Mouse (Mus musculus) hindbrain, embryonic 13.5 days (tissue): Measurements from ENCODE around the gene Lcn6. TPM values are rescaled to one million over a fixed set of nuclear protein-coding genes. Genes with fewer than 3 reads are reported as not detected.

ENCODE experiments used
- ATAC-seq: fragments of 200-750 bp; cut with Nextera tagmentation; 2 replicates; pipeline ENCODE4 v1.8.0; 2017; ENCODE audit warnings: moderate TSS enrichment; ENCODE audit not compliant: low FRiP score
- H3K27ac ChIP-seq: fragments of 300-500 bp; sonication (generic); 2 replicates; pipeline ENCODE4 v1.5.1; 2015; ENCODE audit warnings: inconsistent platforms, mild to moderate bottlenecking, moderate library complexity
- H3K27me3 ChIP-seq: fragments of 300-500 bp; sonication (generic); 2 replicates; pipeline ENCODE4 v1.6.1; 2015; ENCODE audit warnings: mild to moderate bottlenecking, inconsistent platforms
- H3K36me3 ChIP-seq: fragments of 300-500 bp; sonication (generic); 2 replicates; pipeline ENCODE4 v1.6.1; 2015; ENCODE audit warnings: mild to moderate bottlenecking, inconsistent platforms
- H3K4me1 ChIP-seq: fragments of 300-500 bp; sonication (generic); replicated peaks from 2 replicates; pipeline ENCODE4 v1.6.1; 2015; ENCODE audit warnings: inconsistent platforms
- H3K4me2 ChIP-seq: fragments of 300-500 bp; sonication (generic); 2 replicates; pipeline ENCODE4 v1.6.1; 2015; ENCODE audit warnings: inconsistent platforms, mild to moderate bottlenecking, moderate library complexity
- H3K4me3 ChIP-seq: fragments of 300-500 bp; sonication (generic); 2 replicates; pipeline ENCODE4 v1.5.1; 2015; ENCODE audit warnings: mild to moderate bottlenecking, inconsistent platforms
- H3K9ac ChIP-seq: fragments of 300-500 bp; sonication (generic); 2 replicates; pipeline ENCODE4 v1.6.1; 2015; ENCODE audit warnings: mild to moderate bottlenecking, inconsistent platforms
- H3K9me3 ChIP-seq: fragments of 300-500 bp; sonication (generic); 2 replicates; pipeline ENCODE4 v1.6.1; 2016; ENCODE audit warnings: inconsistent platforms
- WGBS: fragments of 180-500 bp; shearing (Covaris S2); methylation state at CpG from one replicate; pipeline ENCODE4 v1.1.7; 2015; 5-methylcytosine and 5-hydroxymethylcytosine counted together
- polyA plus RNA-seq: library from polyadenylated mRNA; unstranded; fragments of >200 nt; fragmentation: Nextera tagmentation; extraction: Ambion mirVana; gene quantifications from 2 replicates; pipeline ENCODE4 v1.2.1, GENCODE M21; 2015

Lcn6 gene
- not detected in 2 replicates for polyA plus RNA-seq

DNA sequence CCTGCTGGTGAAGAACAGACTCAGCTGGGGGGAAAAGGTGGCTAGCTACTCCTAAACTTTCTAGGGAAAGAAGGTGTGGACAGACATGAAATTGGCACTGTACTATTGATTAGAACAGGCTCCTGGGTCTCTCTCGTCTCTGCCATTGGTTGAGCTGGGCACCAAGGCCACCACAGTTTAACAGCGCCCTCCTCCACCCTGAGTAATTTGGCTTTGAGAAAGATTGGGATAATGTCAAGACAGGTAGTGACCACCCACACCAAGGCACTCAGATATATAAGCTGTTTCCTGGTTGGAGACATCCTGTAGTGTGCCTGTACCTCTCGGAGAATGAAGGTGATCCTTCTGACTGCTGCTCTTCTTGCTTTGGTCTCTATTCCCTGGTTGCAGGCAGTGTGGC lies at the start of gene Lcn6:
Gene Lcn6, plus strand, starts transcription at position 301 of the 400 bp plus-strand sequence.
- Histone ChIP-seq H3K4me2 (no peak within 1 kb of the TSS), H3K4me3 (no peak within 1 kb of the TSS), H3K27me3 (no peaks in the 10 kb centered on the region), H3K9ac (no peak within 1 kb of the TSS), H3K36me3 (no peaks in the 10 kb centered on the region), H3K4me1 (no peaks in the 10 kb centered on the region), H3K9me3 (no peaks in the 10 kb centered on the region), H3K27ac (no peak within 1 kb of the TSS)
- no peak for ATAC-seq
- WGBS = 96% methylated on average over 3 of the region's 3 CpGs

DNA sequence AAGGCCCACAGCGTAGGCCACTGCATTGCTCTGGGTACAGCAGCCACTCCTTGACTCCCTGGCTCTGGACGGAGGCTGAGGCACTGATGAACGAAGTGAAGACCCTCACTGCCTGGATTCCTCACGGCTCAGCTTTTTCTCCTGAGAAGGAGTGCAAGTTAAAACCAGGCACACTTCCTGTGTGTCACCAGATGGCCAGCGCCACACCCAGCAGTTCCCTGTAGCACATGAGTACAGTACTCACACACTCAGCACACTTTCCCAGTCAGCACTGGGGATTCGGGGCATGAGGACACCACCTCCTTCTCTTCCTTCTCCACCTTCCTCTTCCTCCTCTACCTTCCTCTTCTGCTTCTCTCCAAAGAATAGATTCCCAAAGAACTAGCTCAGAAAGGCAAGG lies 48.8 kb upstream of the Lcn6 start, which contains the start of gene Fcna:
Gene Fcna, minus strand, starts transcription at position 220 of the 400 bp plus-strand sequence.
- Histone ChIP-seq H3K27ac (no peak within 1 kb of the TSS), H3K9me3 (no peaks in the 10 kb centered on the region), H3K36me3 (no peaks in the 10 kb centered on the region), H3K4me1 (no peaks in the 10 kb centered on the region), H3K27me3 (0 out of 2 replicates have a peak, but pooled peaks cover 7% of the 10 kb centered on the region), H3K4me3 (no peak within 1 kb of the TSS), H3K9ac (no peak within 1 kb of the TSS), H3K4me2 (no peak within 1 kb of the TSS)
- 84% methylated on average over 6 of the region's 6 CpGs for WGBS
- no peak for ATAC-seq

DNA sequence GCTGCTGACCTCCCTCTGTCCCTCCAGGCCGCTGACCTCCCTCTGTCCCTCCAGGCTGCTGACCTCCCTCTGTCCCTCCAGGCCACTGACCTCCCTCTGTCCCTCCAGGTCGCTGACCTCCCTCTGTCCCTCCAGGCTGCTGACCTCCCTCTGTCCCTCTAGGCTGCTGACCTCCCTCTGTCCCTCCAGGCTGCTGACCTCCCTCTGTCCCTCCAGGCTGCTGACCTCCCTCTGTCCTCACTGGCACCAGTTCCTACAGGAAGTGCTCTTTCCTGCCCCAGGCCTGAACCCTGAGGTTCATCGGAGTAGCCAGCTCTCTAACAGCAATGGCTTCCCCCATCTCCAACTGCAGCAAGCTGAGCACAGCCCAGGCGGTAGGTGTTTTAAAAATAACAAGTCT lies 47.8 kb upstream of the Lcn6 start:
- H3K4me2 ChIP-seq = no peak overlapping the region
- 35% methylated on average over 4 of the region's 4 CpGs for WGBS
- H3K27me3 ChIP-seq = 0 out of 2 replicates have a peak, but pooled peaks cover under 1% of the 10 kb centered on the region
- ATAC-seq = no peak
- H3K9me3 ChIP-seq = no peaks in the 10 kb centered on the region
- H3K36me3 ChIP-seq = no peaks in the 10 kb centered on the region
- H3K27ac ChIP-seq = no peak overlapping the region
- no peak overlapping the region for H3K4me3 ChIP-seq
- H3K9ac ChIP-seq = no peak overlapping the region
- H3K4me1 ChIP-seq = no peaks in the 10 kb centered on the region

DNA sequence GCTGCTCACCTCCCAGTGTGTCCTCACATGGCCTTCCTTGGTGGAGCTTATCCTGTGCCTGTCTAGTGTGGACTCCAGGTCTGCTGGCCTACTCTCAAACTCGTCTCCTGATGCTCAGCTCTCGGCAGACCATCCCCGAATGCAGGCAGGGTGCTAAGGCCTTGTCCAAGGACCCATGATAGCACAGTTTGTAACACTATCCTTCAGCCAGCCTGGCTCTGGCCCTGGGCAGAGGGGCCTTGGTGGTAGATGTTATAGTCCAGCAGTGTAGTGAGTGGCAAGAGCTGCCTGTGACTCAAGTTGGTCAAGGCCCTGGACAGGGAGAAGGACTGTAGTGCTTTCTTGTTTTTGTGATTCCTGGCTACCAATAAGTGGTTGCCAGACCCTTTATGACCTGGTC lies 43.0 kb upstream of the Lcn6 start:
- Histone ChIP-seq H3K9ac (no peak overlapping the region), H3K27ac (no peak overlapping the region), H3K4me3 (no peak overlapping the region), H3K36me3 (no peaks in the 10 kb centered on the region), H3K9me3 (no peaks in the 10 kb centered on the region), H3K4me2 (no peak overlapping the region), H3K27me3 (no peaks in the 10 kb centered on the region), H3K4me1 (no peaks in the 10 kb centered on the region)
- WGBS = 90% methylated on average over 3 of the region's 3 CpGs
- no peak for ATAC-seq

DNA sequence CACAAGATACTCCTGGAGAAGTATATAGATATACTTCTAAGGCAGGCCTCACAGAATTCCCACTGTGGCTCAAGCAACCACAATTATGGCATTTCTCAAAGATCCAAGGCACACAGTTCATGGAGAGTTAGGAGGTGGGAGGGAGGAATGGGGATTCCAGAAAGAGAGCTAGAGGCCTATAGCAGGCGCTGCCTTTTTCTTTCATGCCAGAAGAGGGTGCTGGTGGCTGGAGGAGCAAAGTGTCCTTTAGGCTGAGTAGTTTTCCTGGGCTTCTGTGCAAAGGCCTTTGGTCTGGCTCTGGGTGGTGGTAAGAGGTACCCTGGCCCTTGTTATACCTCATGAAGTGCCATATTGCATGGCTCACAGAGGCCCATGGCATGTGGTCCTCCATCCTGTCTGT lies 42.5 kb upstream of the Lcn6 start:
- H3K9me3 ChIP-seq = no peaks in the 10 kb centered on the region
- no peak for ATAC-seq
- H3K27ac ChIP-seq = no peak overlapping the region
- no peaks in the 10 kb centered on the region for H3K4me1 ChIP-seq
- H3K4me2 ChIP-seq = no peak overlapping the region
- H3K4me3 ChIP-seq = no peak overlapping the region
- no peak overlapping the region for H3K9ac ChIP-seq
- no peaks in the 10 kb centered on the region for H3K36me3 ChIP-seq
- 54% methylated on average over 1 of the region's 1 CpGs for WGBS
- H3K27me3 ChIP-seq = no peaks in the 10 kb centered on the region

DNA sequence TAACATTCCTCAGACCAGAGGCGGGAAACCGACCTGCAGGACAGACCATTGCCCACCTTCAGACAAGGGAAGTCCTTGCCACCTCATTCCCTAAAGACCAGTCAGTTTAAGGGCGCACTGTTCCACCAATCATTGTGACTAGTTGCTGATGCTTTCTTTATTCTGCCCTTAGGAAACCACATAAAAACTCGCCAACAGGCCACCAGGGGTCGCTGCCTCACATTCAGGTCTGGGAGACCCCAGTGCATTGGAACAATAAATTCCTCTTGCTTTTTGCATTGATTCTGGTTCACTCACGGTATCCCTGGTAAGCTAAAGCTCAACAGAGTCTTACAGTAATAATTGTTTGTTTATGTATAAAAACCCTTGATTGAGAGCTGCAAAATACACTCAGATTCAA lies 36.7 kb upstream of the Lcn6 start:
- H3K9ac ChIP-seq = no peak overlapping the region
- WGBS = 24% methylated on average over 6 of the region's 6 CpGs
- H3K4me1 ChIP-seq = no peaks in the 10 kb centered on the region
- H3K4me3 ChIP-seq = no peak overlapping the region
- ATAC-seq = no peak
- H3K27me3 ChIP-seq = no peaks in the 10 kb centered on the region
- no peak overlapping the region for H3K27ac ChIP-seq
- H3K4me2 ChIP-seq = no peak overlapping the region
- no peaks in the 10 kb centered on the region for H3K36me3 ChIP-seq
- no peaks in the 10 kb centered on the region for H3K9me3 ChIP-seq

DNA sequence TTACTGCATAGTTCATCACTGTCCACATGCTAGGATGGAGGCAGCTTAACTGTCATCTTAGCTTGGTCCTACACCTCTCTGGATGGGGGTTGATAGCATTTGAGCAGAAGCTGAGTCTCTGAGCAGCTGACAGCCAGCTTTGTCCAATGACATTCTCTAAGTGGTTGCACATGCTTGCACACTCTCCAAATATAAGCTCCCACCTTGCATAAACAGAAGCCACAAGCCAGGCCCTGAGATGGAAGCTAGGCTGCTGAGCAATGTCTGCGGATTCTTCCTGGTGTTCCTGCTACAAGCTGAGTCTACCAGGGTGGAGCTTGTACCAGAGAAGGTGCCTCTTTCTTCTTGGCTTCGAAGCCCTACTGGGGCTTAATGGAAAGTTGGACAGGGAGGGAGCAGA lies 23.7 kb upstream of the Lcn6 start, which contains the start of gene Lcn8:
Gene Lcn8, plus strand, starts transcription at position 219 of the 400 bp plus-strand sequence.
- Histone ChIP-seq H3K4me1 (no peaks in the 10 kb centered on the region), H3K4me2 (no peak within 1 kb of the TSS), H3K4me3 (no peak within 1 kb of the TSS), H3K36me3 (no peaks in the 10 kb centered on the region), H3K9me3 (no peaks in the 10 kb centered on the region), H3K9ac (no peak within 1 kb of the TSS), H3K27me3 (peaks cover 10% of the 10 kb centered on the region; the same call in 1 of the 2 replicates), H3K27ac (no peak within 1 kb of the TSS)
- ATAC-seq = no peak
- 77% methylated on average over 2 of the region's 2 CpGs for WGBS

DNA sequence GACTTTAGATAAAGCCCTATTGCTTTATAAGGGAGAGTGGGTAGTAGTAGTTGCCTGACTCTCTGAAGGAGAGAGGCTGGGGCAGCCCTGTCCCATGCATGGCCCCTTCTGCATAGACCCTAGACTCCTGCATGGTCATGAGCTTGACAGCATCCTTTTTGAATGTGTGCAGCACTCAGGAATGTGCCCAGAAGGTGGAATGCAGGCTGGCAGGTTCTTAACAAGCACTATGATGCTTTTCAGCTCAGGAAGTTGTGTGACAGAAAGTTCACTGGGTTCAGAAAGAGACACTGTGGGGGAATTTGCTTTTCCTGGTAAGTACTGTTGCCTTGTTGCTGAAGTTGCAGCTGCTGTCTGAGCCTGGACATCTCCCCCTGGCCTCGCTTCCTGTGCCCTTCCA lies 22.1 kb upstream of the Lcn6 start:
- no peak overlapping the region for H3K4me2 ChIP-seq
- ATAC-seq = no peak
- no peak overlapping the region for H3K27ac ChIP-seq
- H3K4me3 ChIP-seq = no peak overlapping the region
- no peaks in the 10 kb centered on the region for H3K9me3 ChIP-seq
- no peak overlapping the region for H3K9ac ChIP-seq
- peaks cover 10% of the 10 kb centered on the region; the same call in 1 of the 2 replicates for H3K27me3 ChIP-seq
- no peaks in the 10 kb centered on the region for H3K4me1 ChIP-seq
- WGBS = 64% methylated on average over 1 of the region's 1 CpGs
- no peaks in the 10 kb centered on the region for H3K36me3 ChIP-seq

DNA sequence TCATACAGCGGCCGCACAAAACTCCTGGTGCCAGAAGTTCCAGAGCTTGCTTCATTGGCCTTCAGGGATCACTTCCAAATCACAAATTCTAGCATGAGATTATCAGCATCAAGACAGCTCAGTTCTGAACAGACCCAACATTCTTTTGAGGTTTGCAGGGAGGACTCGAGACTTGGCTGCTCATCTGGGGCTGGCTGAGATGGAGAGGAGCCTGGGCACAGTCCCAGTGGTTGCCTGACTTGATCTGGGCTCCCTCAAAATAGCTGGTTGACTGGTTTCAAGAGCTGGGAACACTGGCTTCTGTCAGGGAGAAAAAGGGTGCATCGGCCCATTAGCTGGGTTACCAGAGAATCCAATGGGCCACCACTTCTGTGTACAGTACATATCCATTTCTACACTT lies 19.9 kb upstream of the Lcn6 start:
- WGBS = 89% methylated on average over 4 of the region's 4 CpGs
- H3K9me3 ChIP-seq = no peaks in the 10 kb centered on the region
- H3K4me3 ChIP-seq = no peak overlapping the region
- H3K4me2 ChIP-seq = no peak overlapping the region
- no peaks in the 10 kb centered on the region for H3K36me3 ChIP-seq
- ATAC-seq = no peak
- peaks cover 7% of the 10 kb centered on the region; the same call in 1 of the 2 replicates for H3K27me3 ChIP-seq
- H3K9ac ChIP-seq = no peak overlapping the region
- H3K4me1 ChIP-seq = no peaks in the 10 kb centered on the region
- H3K27ac ChIP-seq = no peak overlapping the region

DNA sequence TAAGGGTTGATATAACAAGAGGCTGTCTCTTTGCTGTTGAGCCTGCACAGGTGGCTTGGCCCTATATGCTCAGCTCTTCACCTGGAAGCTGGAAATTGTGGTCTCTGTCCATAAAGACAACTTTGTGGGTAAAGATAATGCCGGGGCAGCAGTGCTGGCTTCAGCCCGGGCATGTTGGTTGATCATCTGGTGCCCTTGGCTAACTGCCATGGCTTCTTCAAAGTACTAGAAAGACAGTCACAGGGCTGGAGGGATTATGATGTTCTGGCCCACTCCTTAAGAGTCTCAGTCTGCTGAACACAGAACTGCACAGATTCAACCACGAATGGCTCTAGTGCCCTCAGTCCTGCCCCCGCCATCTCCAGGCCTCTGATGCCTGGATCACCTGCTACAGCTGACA lies 19.3 kb upstream of the Lcn6 start:
- H3K4me3 ChIP-seq = no peak overlapping the region
- H3K36me3 ChIP-seq = no peaks in the 10 kb centered on the region

DNA sequence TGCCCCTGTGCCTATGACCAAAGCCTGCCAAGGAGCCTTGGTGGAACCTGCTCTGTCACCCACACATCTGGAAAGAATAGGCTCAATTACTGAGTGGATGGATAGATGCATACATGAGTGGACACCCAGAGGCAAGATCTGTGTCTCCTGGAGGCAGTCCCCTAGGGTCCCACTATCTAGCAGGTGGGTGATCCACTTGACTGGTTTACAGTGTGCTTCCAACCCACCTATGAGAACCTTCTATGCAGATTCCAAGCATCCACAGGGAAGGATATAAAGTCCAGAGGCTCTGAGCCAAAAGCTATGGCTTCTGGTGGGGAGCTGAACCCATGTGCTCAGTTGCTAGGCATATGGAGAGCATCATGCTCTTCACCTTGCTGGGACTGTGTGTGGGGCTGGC lies 18.9 kb upstream of the Lcn6 start, which contains the start of gene Lcn5:
Gene Lcn5, plus strand, starts transcription at position 301 of the 400 bp plus-strand sequence.
- Histone ChIP-seq H3K27me3 (peaks cover 7% of the 10 kb centered on the region; the same call in 1 of the 2 replicates), H3K36me3 (no peaks in the 10 kb centered on the region), H3K9me3 (no peaks in the 10 kb centered on the region), H3K9ac (no peak within 1 kb of the TSS), H3K4me2 (no peak within 1 kb of the TSS), H3K27ac (no peak within 1 kb of the TSS), H3K4me1 (no peaks in the 10 kb centered on the region), H3K4me3 (no peak within 1 kb of the TSS)
- ATAC-seq = no peak

More for the DNA sequence above, 19.3 kb upstream of the Lcn6 start:
- peaks cover 7% of the 10 kb centered on the region; the same call in 1 of the 2 replicates for H3K27me3 ChIP-seq
- no peak overlapping the region for H3K9ac ChIP-seq
- ATAC-seq = no peak
- no peaks in the 10 kb centered on the region for H3K4me1 ChIP-seq
- WGBS = 91% methylated on average over 4 of the region's 4 CpGs
- no peak overlapping the region for H3K4me2 ChIP-seq
- H3K27ac ChIP-seq = no peak overlapping the region
- no peaks in the 10 kb centered on the region for H3K9me3 ChIP-seq

DNA sequence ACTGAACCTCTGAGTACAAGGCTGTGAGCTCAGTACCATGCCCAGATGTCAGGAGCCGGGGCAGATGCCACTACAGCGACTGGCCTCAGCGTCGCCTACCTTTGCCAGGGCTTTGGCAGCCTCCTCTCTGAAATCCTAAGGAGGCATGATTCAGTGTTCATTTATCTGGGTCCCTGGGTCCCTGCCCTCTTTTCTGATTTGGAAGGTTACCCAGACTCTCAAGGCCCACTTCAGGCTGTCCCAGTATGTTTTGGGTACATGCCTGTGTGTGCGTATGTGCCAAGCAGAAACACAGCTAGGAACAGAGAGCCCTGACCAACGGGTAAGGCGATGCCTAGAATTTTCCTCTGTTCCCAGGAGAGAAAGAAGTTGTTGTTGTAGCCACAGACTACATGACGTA lies 16.3 kb upstream of the Lcn6 start:
- H3K4me2 ChIP-seq = no peak overlapping the region
- no peak overlapping the region for H3K27ac ChIP-seq
- H3K9me3 ChIP-seq = no peaks in the 10 kb centered on the region
- no peak overlapping the region for H3K9ac ChIP-seq
- WGBS = 90% methylated on average over 8 of the region's 8 CpGs
- no peak overlapping the region for H3K4me3 ChIP-seq
- H3K27me3 ChIP-seq = peaks cover 2% of the 10 kb centered on the region; the same call in 1 of the 2 replicates
- no peaks in the 10 kb centered on the region for H3K36me3 ChIP-seq
- ATAC-seq = no peak
- no peaks in the 10 kb centered on the region for H3K4me1 ChIP-seq

DNA sequence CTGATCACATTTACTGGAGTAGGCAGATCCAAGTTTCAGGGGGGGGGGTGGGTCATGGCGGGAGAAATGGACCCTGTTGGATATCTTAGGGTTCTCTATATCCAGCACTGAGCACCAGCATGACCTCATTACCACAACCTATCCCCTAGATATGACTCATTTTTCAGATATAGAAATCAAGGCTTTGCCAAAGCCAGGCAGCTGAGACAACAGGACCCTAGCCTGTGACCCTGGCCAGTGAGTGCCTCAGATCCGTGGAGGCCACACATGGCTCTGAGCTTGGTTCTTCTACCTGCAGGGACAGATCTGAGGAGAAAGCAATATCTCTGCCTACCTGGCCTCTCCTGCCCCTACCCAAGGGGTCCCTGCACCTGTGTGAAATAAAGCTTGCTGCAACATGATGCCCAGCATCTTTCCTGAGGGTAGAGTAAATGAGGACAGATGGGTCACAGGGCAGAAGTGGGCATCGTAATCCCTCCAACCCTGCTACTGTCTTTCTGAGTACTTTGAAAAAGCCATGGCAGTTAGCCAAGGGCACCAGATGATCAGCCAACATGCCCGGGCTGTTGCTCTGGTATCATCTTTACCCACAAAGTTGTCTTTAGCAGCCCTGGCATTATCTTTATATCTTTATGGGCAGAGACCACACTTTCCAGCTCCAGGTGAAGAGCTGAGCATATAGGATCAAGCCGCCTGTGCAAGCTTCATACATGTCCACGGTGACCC lies 15.2 kb upstream of the Lcn6 start:
- no peaks in the 10 kb centered on the region for H3K9me3 ChIP-seq
- H3K27me3 ChIP-seq = no peaks in the 10 kb centered on the region
- ATAC-seq = no peak
- H3K36me3 ChIP-seq = no peaks in the 10 kb centered on the region
- no peak overlapping the region for H3K4me3 ChIP-seq
- H3K27ac ChIP-seq = no peak overlapping the region
- 91% methylated on average over 6 of the region's 6 CpGs for WGBS
- H3K9ac ChIP-seq = no peak overlapping the region
- no peak overlapping the region for H3K4me2 ChIP-seq
- no peaks in the 10 kb centered on the region for H3K4me1 ChIP-seq
